Mouse (Mus musculus): Measurements from ENCODE around the gene Olfr288.

GRCm38 (mm10) chr15:98155944-98156343 is 39.4 kb downstream of the Olfr288 start:
- TF ChIP-seq E2F4 (IDR thresholded peaks at IDR 0.05; ENCODE audit: insufficient read depth) (no peak), POLR2AphosphoS2 (IDR thresholded peaks at IDR 0.05; ENCODE audit: insufficient read length, low read depth) (no peak), MYOD1 (IDR thresholded peaks at IDR 0.05; ENCODE audit: control insufficient read depth in 1 of 3, insufficient read length in 2 of 3, low read depth in 2 of 3) (peak in 1 of 3 experiments; percentile 50), POLR2A (IDR thresholded peaks at IDR 0.05; ENCODE audit: insufficient read length, low read depth) (no peak), CEBPB (IDR thresholded peaks at IDR 0.05; ENCODE audit: insufficient read depth, poor library complexity, severe bottlenecking) (no peak), REST (IDR thresholded peaks at IDR 0.05; ENCODE audit: insufficient read depth, insufficient read length) (no peak), TCF3 (IDR thresholded peaks at IDR 0.05; ENCODE audit: insufficient read length, low read depth) (no peak), MAX (IDR thresholded peaks at IDR 0.05; ENCODE audit: low read depth) (no peak), MYOG (IDR thresholded peaks at IDR 0.05; ENCODE audit: control insufficient read depth in 1 of 3, insufficient read depth in 1 of 3, insufficient read length in 2 of 3, low read depth in 2 of 3) (peak in 1 of 3 experiments; percentile 61), TCF12 (IDR thresholded peaks at IDR 0.05; ENCODE audit: insufficient read depth, poor library complexity, severe bottlenecking) (no peak)

Data from myocyte (in vitro differentiated cells).